Mouse (Mus musculus) spleen, adult 2 months (tissue): ENCODE measurements at regions not wholly inside any gene's neighbourhood (a gene's known extent, or its start where the extent isn't known, plus 50 kb on each side); places are given as distances from the start of the nearest gene placed in this dataset.

Experiments
- CTCF ChIP-seq: fragments of 200-500 bp; IDR thresholded peaks from 2 replicates; pipeline ENCODE4 v1.5.1; 2011; ENCODE audit warnings: mild to moderate bottlenecking, inconsistent platforms; ENCODE audit not compliant: insufficient read depth, insufficient read length, insufficient replicate concordance; ENCODE audit errors: extremely low read depth
- POLR2A ChIP-seq: fragments of 200-500 bp; IDR thresholded peaks from 2 replicates; pipeline ENCODE4 v1.6.1; 2011; ENCODE audit warnings: low read depth, low read length, inconsistent platforms

- TF ChIP-seq POLR2A (no peak), CTCF (no peak)
Measured at GRCm38 (mm10) chr7:116700409-116700808, 196.2 kb downstream of the Nucb2 start.
